Mouse (Mus musculus) forebrain, embryonic 13.5 days (tissue): ENCODE measurements at regions not wholly inside any gene's neighbourhood (a gene's known extent, or its start where the extent isn't known, plus 50 kb on each side); places are given as distances from the start of the nearest gene placed in this dataset.
A peak's percentile ranks its signal among the peaks of the same experiment; 100 is the strongest.

Source experiments
- ATAC-seq: fragments of 200-750 bp; cut with Nextera tagmentation; 2 replicates; pipeline ENCODE4 v1.8.0; 2017
- H3K27ac ChIP-seq: fragments of 300-500 bp; sonication (generic); 2 replicates; pipeline ENCODE4 v1.5.1; 2015; ENCODE audit warnings: inconsistent platforms, mild to moderate bottlenecking, moderate library complexity
- H3K27me3 ChIP-seq: fragments of 300-500 bp; sonication (generic); 2 replicates; pipeline ENCODE4 v1.6.1; 2015; ENCODE audit warnings: mild to moderate bottlenecking, inconsistent platforms
- H3K36me3 ChIP-seq: fragments of 300-500 bp; sonication (generic); 2 replicates; pipeline ENCODE4 v1.6.1; 2015; ENCODE audit warnings: mild to moderate bottlenecking, inconsistent platforms; ENCODE audit not compliant: poor library complexity, severe bottlenecking
- H3K4me1 ChIP-seq: fragments of 300-500 bp; sonication (generic); 2 replicates; pipeline ENCODE4 v1.6.1; 2015; ENCODE audit warnings: inconsistent platforms
- H3K4me2 ChIP-seq: fragments of 300-500 bp; sonication (generic); 2 replicates; pipeline ENCODE4 v1.6.1; 2015; ENCODE audit warnings: inconsistent platforms, mild to moderate bottlenecking, moderate library complexity
- H3K4me3 ChIP-seq: fragments of 300-500 bp; sonication (generic); 2 replicates; pipeline ENCODE4 v1.5.1; 2015; ENCODE audit warnings: mild to moderate bottlenecking, inconsistent platforms
- H3K9ac ChIP-seq: fragments of 300-500 bp; sonication (generic); 2 replicates; pipeline ENCODE4 v1.6.1; 2015; ENCODE audit warnings: mild to moderate bottlenecking, inconsistent platforms
- H3K9me3 ChIP-seq: fragments of 300-500 bp; sonication (generic); replicated peaks from 2 replicates; pipeline ENCODE4 v1.6.1; 2016; ENCODE audit warnings: inconsistent platforms
- WGBS: fragments of 180-500 bp; shearing (Covaris S2); methylation state at CpG from one replicate; pipeline ENCODE4 v1.1.7; 2015; 5-methylcytosine and 5-hydroxymethylcytosine counted together

DNA sequence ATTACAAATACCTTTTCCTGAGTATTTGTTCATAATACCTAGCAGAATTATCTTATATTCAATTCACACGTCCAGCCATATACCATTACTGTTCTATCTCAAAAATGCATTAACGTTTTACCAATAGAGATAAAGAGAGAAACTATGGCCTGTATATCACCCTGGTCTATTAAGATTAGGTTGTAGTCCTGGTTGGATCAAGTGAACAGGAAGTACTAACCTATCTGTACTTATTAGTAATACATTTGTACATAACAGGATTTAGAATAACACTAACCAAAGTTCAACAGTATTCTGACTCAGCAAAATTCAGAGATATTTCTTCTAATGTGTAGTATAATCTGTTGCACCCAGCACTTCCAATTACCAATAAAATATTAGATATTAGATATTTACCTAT is 1208.9 kb downstream of the Brinp3 start:
- Histone ChIP-seq H3K4me2 (no peak overlapping the region), H3K4me1 (no peaks in the 10 kb centered on the region), H3K36me3 (no peaks in the 10 kb centered on the region), H3K27me3 (no peaks in the 10 kb centered on the region), H3K4me3 (no peak overlapping the region), H3K27ac (no peak overlapping the region), H3K9me3 (0 out of 2 replicates have a peak, but pooled peaks cover 3% of the 10 kb centered on the region), H3K9ac (no peak overlapping the region)
- no peak for ATAC-seq
- 83% methylated on average over 2 of the region's 2 CpGs for WGBS

- H3K9ac ChIP-seq, result no peak overlapping the region
- ATAC-seq, result no peak
- no peak overlapping the region for H3K4me2 ChIP-seq
- no peaks in the 10 kb centered on the region for H3K27me3 ChIP-seq
- 82% methylated on average over 1 of the region's 1 CpGs for WGBS
- no peaks in the 10 kb centered on the region for H3K9me3 ChIP-seq
- no peaks in the 10 kb centered on the region for H3K4me1 ChIP-seq
- no peaks in the 10 kb centered on the region for H3K36me3 ChIP-seq
- H3K4me3 ChIP-seq, result no peak overlapping the region
- H3K27ac ChIP-seq, result no peak overlapping the region
Observed at GRCm38 (mm10) chr1:147729930-147730329, 1235.4 kb downstream of the Brinp3 start.

DNA sequence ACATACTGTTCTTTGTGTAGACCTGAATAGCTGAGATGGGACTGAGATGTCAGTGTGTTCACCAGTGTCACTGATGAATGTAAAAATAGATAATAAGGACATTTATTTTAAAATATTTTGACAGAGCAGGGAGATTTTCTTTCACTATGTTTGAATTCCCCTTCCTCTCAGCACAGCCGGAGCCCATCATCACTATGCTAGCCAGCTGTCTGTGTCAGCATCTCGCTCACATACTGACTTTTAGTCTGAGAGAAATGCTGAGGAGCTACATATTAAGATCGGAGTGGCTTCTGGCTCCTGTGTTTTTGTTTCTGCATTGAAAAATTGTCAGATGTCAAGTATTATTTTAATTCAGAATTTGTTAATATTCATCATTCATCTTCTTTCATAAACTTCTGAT is 1271.5 kb downstream of the Brinp3 start:
- Histone ChIP-seq H3K9ac (no peak overlapping the region), H3K27me3 (no peaks in the 10 kb centered on the region), H3K27ac (no peak overlapping the region), H3K9me3 (no peaks in the 10 kb centered on the region), H3K4me1 (no peaks in the 10 kb centered on the region), H3K4me2 (no peak overlapping the region), H3K36me3 (no peaks in the 10 kb centered on the region), H3K4me3 (no peak overlapping the region)
- WGBS, result 77% methylated on average over 3 of the region's 3 CpGs
- ATAC-seq, result peak; percentile 43; the same call in 1 of the 2 replicates

DNA sequence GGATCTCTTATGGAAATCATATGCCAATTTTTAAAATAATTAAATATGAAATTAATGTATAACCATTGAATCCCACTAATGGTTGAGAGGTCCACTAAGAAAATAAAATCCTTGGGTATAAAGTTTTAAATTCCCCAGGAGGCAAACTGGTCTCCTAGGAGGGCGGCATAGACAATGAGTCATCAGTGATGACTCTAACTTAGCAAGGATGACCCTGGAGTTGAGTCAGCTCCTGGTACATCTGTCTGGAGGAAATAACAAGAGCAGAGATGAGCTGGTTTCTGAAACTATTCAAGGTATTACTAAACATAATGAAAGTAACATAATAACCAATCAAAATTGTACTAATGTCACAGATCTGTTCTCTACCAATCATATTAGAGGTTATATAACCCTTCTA is 1308.2 kb downstream of the Brinp3 start:
- no peak for ATAC-seq

More for the DNA sequence above, 1308.2 kb downstream of the Brinp3 start:
- 90% methylated on average over 1 of the region's 1 CpGs for WGBS
- Histone ChIP-seq H3K9me3 (no peaks in the 10 kb centered on the region), H3K36me3 (no peaks in the 10 kb centered on the region), H3K9ac (no peak overlapping the region), H3K4me1 (no peaks in the 10 kb centered on the region), H3K27ac (no peak overlapping the region), H3K27me3 (no peaks in the 10 kb centered on the region), H3K4me2 (no peak overlapping the region), H3K4me3 (no peak overlapping the region)
